In genomic region chr16:89830221-89830648, GRCm38 (mm10) we compare ENCODE assay signal across 10 mouse cellular contexts.
DNase-seq lines count a peak whose midpoint lies in the region; ATAC-seq and TF ChIP-seq lines count a peak whose summit lies in the region.
"Had no signal": no experiment of that assay in that cellular context is flagged by ENCODE, and none has a peak within 500 bp of the region (broad histone marks: within the 10 kb centered on the region; RNA-seq: fewer than 3 reads in every experiment).

No protein-coding gene starts in this region.

- H3K9me3 ChIP-seq in intestine, embryonic 16.5 days (ENCODE audit: control insufficient read depth, low read length), result no peaks in the 10 kb centered on the region
- no peaks in the 10 kb centered on the region for H3K9me3 ChIP-seq in liver, embryonic 14.5 days (ENCODE audit: control insufficient read depth, low read length)
- no peaks in the 10 kb centered on the region for H3K9me3 ChIP-seq in forebrain, embryonic 14.5 days (replicated peaks; ENCODE audit: control insufficient read depth, low read length)
- H3K9me3 ChIP-seq: embryonic facial prominence, embryonic 12.5 days; midbrain, embryonic 15.5 days had no signal

- no peak for TF ChIP-seq EP300 in liver, embryonic 14.5 days (IDR thresholded peaks at IDR 0.05; ENCODE audit: low read depth)

- no peak overlapping the region for H3K4me3 ChIP-seq in intestine, embryonic 16.5 days (ENCODE audit: low read length)
- H3K4me3 ChIP-seq in liver, embryonic 14.5 days (ENCODE audit: insufficient read depth in 1 of 2, low read depth in 2 of 2, low read length in 2 of 2), result peak overlapping the region in 1 of 2 experiments; percentile 36; a peak in 2 of 4 replicates
- no peak overlapping the region for H3K4me3 ChIP-seq in forebrain, embryonic 14.5 days (ENCODE audit: low read depth, low read length)
- H3K4me3 ChIP-seq: embryonic facial prominence, embryonic 12.5 days; midbrain, embryonic 15.5 days had no signal

- no peaks in the 10 kb centered on the region for H3K27me3 ChIP-seq in intestine, embryonic 16.5 days (replicated peaks; ENCODE audit: control insufficient read depth, insufficient read depth, low read length)
- H3K27me3 ChIP-seq in liver, embryonic 14.5 days (ENCODE audit: control insufficient read depth, insufficient read depth, low read length), result no peaks in the 10 kb centered on the region
- no peaks in the 10 kb centered on the region for H3K27me3 ChIP-seq in forebrain, embryonic 14.5 days (replicated peaks; ENCODE audit: control insufficient read depth, insufficient read depth, low read length)
- H3K27me3 ChIP-seq: embryonic facial prominence, embryonic 12.5 days; midbrain, embryonic 15.5 days had no signal

- DNase-seq in CD4-positive, CD25-positive, alpha-beta regulatory T cell, adult 2 months (ENCODE audit: low read depth, low spot score), result peak; percentile 29
- peak; percentile 14 to 50 for DNase-seq in adrenal gland, postnatal 36 days
- no peak for DNase-seq in liver, embryonic 14.5 days (ENCODE audit: low read depth in 3 of 3, low spot score in 3 of 3)
- no peak for DNase-seq in forebrain, embryonic 14.5 days (ENCODE audit: low spot score)
- no peak for DNase-seq in urinary bladder, postnatal 25 days (ENCODE audit: low spot score)
- no peak for DNase-seq in thymus, postnatal 4 days

- H3K36me3 ChIP-seq in intestine, embryonic 16.5 days (ENCODE audit: control insufficient read depth, insufficient read depth, low read length), result no peaks in the 10 kb centered on the region
- no peaks in the 10 kb centered on the region for H3K36me3 ChIP-seq in liver, embryonic 14.5 days (replicated peaks; ENCODE audit: control insufficient read depth, insufficient read depth, low read depth)
- H3K36me3 ChIP-seq in forebrain, embryonic 14.5 days (ENCODE audit: control insufficient read depth, insufficient read depth, low read length), result 0 out of 2 replicates have a peak, but pooled peaks cover 8% of the 10 kb centered on the region
- H3K36me3 ChIP-seq: midbrain, embryonic 15.5 days had no signal

- no peak overlapping the region for H3K4me2 ChIP-seq in intestine, embryonic 16.5 days (ENCODE audit: low read depth, low read length)
- H3K4me2 ChIP-seq in liver, embryonic 14.5 days (ENCODE audit: low read depth), result peak overlapping the region; percentile 3; the same call in 1 of the 2 replicates
- no peak overlapping the region for H3K4me2 ChIP-seq in forebrain, embryonic 14.5 days (ENCODE audit: low read length)
- H3K4me2 ChIP-seq: embryonic facial prominence, embryonic 12.5 days; midbrain, embryonic 15.5 days had no signal

- TF ChIP-seq CTCF in liver, embryonic 14.5 days (IDR thresholded peaks at IDR 0.05; ENCODE audit: low read depth), result no peak

- 74% methylated on average over 15 of the region's 15 CpGs for WGBS in intestine, embryonic 16.5 days
- WGBS in liver, embryonic 14.5 days (ENCODE audit: insufficient replicate concordance), result 16% methylated on average over 15 of the region's 15 CpGs
- 85% methylated on average over 15 of the region's 15 CpGs for WGBS in forebrain, embryonic 14.5 days

- H3K9ac ChIP-seq in intestine, embryonic 16.5 days (ENCODE audit: low read depth, low read length), result no peak overlapping the region
- H3K9ac ChIP-seq in liver, embryonic 14.5 days (replicated peaks), result no peak overlapping the region
- H3K9ac ChIP-seq in forebrain, embryonic 14.5 days (ENCODE audit: low read length), result no peak overlapping the region
- H3K9ac ChIP-seq: embryonic facial prominence, embryonic 12.5 days; midbrain, embryonic 15.5 days had no signal

- ATAC-seq in CD4-positive, CD25-positive, alpha-beta regulatory T cell, adult 4 months, result no peak
- peak; percentile 51; the same call in 1 of the 2 replicates for ATAC-seq in intestine, embryonic 16.5 days
- ATAC-seq in liver, embryonic 14.5 days (ENCODE audit: insufficient read depth), result peak; percentile 59
- ATAC-seq in forebrain, embryonic 14.5 days, result no peak
- ATAC-seq: midbrain, embryonic 15.5 days had no signal

- H3K4me1 ChIP-seq in intestine, embryonic 16.5 days (ENCODE audit: control insufficient read depth, insufficient read depth, low read length), result 0 out of 2 replicates have a peak, but pooled peaks cover 2% of the 10 kb centered on the region
- peaks cover 0 to 13% of the 10 kb centered on the region in 2 experiments; a peak in 2 of 4 replicates for H3K4me1 ChIP-seq in liver, embryonic 14.5 days (replicated peaks; ENCODE audit: control insufficient read depth in 2 of 2, insufficient read depth in 2 of 2, low read length in 1 of 2)
- H3K4me1 ChIP-seq in forebrain, embryonic 14.5 days (ENCODE audit: control insufficient read depth, insufficient read depth, low read length), result no peaks in the 10 kb centered on the region

- H3K27ac ChIP-seq in intestine, embryonic 16.5 days (ENCODE audit: low read length), result no peak overlapping the region
- H3K27ac ChIP-seq in liver, embryonic 14.5 days, result no peak overlapping the region
- H3K27ac ChIP-seq in forebrain, embryonic 14.5 days (ENCODE audit: low read depth, low read length), result no peak overlapping the region
- H3K27ac ChIP-seq: embryonic facial prominence, embryonic 12.5 days; midbrain, embryonic 15.5 days had no signal

Comparison
In these comparisons a context has a peak if more than half of its experiments do, and no peak if none do; other contexts are left out.
1. DNase-seq: peak in CD4-positive, CD25-positive, alpha-beta regulatory T cell, adult 2 months (single experiment) and adrenal gland, postnatal 36 days (2 of 2); none in liver, embryonic 14.5 days (0 of 3), forebrain, embryonic 14.5 days (single experiment), urinary bladder, postnatal 25 days (single experiment) and thymus, postnatal 4 days (single experiment).
2. ATAC-seq: peak in intestine, embryonic 16.5 days (single experiment) and liver, embryonic 14.5 days (single experiment); none in CD4-positive, CD25-positive, alpha-beta regulatory T cell, adult 4 months (single experiment) and forebrain, embryonic 14.5 days (single experiment).